Mouse (Mus musculus): ENCODE data around the gene Gm10638. TPM values are rescaled to one million over a fixed set of nuclear protein-coding genes. Genes with fewer than 3 reads are reported as not detected.

Gene Gm10638
- polyA plus RNA-seq, 1 experiment from 2014 or later: 4.1 TPM

DNA sequence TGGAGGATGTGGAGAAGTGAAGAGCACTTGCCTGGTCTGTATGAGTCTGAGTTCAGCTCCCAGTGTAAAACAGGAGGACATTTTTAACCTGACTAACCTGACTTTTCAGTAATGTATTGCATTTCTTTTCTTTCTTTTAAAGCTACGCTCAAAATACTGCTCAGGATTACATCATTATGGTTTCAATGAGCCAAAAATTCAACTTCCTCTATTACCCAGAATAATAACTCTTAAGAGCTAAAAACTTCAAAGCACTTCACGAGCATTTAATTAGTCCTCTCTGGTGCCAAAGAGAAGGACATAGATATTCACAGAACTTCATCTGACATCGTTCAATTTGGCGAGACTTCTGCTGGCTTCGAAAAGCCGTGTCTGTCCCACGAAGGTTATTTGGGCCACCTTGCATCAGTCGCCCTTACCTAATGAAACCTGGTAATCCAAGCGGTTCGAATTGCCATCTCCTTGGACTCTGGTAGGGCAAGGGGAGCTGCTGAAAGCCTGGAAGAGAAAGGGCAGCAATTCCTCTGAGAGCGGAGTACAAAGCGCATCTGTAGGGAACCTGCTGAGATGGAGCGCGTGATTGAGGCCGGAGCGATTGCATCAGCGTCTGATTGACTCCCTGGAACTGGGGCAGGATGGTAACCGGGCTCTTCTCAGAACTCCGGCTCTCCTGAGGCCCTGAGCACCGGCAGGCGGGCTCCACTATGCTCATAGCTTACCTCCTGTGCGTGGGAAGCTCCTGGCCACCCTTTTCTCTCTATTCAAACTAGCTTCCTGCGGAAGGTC lies 11.6 kb downstream of the Gm10638 start:
- ATAC-seq (ENCODE audit: insufficient read depth) (no peak), DNase-seq (peak; percentile 37)
- H3K27ac ChIP-seq (ENCODE audit: low read depth): peak overlapping the region; percentile 24; the same call in 1 of the 2 replicates
- TF ChIP-seq CTCF (IDR thresholded peaks at IDR 0.05; ENCODE audit: low read depth): no peak
- WGBS: 35% methylated on average over 23 of the region's 23 CpGs
- no peaks in the 10 kb centered on the region for H3K9me3 ChIP-seq (ENCODE audit: low read depth, low read length)
- H3K27me3 ChIP-seq (ENCODE audit: insufficient read depth, low read length): no peaks in the 10 kb centered on the region
- H3K9ac ChIP-seq: no peak overlapping the region
- H3K4me1 ChIP-seq (ENCODE audit: insufficient read depth): no peaks in the 10 kb centered on the region
- no peaks in the 10 kb centered on the region for H3K36me3 ChIP-seq (ENCODE audit: insufficient read depth)
- H3K4me3 ChIP-seq (ENCODE audit: low read depth, low read length): no peak overlapping the region
- H3K4me2 ChIP-seq: peak overlapping the region; percentile 35

DNA sequence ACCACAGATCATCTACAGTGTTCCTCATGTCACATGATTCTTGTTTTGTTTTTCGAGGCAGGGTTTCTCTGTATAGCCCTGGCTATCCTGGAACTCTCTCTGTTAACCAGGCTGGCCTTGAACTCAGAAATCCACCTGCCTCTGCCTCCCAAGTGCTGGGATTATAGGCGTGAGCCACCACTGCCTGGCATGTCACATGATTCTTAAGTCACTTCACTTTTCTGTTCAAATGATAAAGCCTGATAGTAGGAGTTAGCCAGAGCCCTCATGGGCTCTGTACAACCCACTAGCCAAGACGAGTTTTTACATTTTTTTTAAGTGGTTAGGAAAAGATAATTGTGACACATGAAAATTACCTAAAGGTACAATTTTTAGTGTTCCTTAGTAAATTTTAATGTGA lies 13.2 kb downstream of the Gm10638 start:
- no peaks in the 10 kb centered on the region for H3K36me3 ChIP-seq (ENCODE audit: insufficient read depth)
- no peak overlapping the region for H3K27ac ChIP-seq (ENCODE audit: low read depth)
- no peaks in the 10 kb centered on the region for H3K27me3 ChIP-seq (ENCODE audit: insufficient read depth, low read length)
- DNase-seq (peak; percentile 17), ATAC-seq (ENCODE audit: insufficient read depth) (peak; percentile 55; the same call in 1 of the 2 replicates)
- no peak overlapping the region for H3K4me2 ChIP-seq
- WGBS: 48% methylated on average over 3 of the region's 3 CpGs
- H3K4me3 ChIP-seq (ENCODE audit: low read depth, low read length): no peak overlapping the region
- no peaks in the 10 kb centered on the region for H3K4me1 ChIP-seq (ENCODE audit: insufficient read depth)
- H3K9ac ChIP-seq: no peak overlapping the region
- TF ChIP-seq CTCF (IDR thresholded peaks at IDR 0.05; ENCODE audit: low read depth): no peak
- H3K9me3 ChIP-seq (ENCODE audit: low read depth, low read length): no peaks in the 10 kb centered on the region

DNA sequence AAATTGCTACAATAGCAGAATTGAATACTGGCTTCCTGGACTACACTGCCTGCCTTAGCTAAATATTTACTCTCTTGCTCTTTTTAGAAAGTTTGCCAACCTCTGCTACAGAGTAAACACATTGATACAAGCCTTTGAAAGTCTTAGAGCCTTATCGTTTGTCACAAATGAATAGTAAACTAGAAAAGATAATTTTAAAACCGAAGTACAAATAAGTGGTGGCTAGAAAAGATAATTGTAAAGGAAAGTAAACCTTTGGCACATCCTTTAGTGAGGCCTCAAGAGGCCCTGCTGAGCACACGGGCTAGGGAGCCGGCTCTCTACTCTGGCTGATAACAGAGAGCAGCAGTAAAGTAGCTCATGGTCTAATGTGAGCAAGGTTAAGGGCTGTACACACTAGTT lies 13.6 kb downstream of the Gm10638 start:
- Histone ChIP-seq H3K27ac (ENCODE audit: low read depth) (peak overlapping the region; percentile 63), H3K4me3 (ENCODE audit: low read depth, low read length) (no peak overlapping the region), H3K4me2 (no peak overlapping the region), H3K9me3 (ENCODE audit: low read depth, low read length) (no peaks in the 10 kb centered on the region), H3K36me3 (ENCODE audit: insufficient read depth) (no peaks in the 10 kb centered on the region), H3K4me1 (ENCODE audit: insufficient read depth) (no peaks in the 10 kb centered on the region), H3K9ac (no peak overlapping the region), H3K27me3 (ENCODE audit: insufficient read depth, low read length) (no peaks in the 10 kb centered on the region)
- DNase-seq (peak; percentile 73), ATAC-seq (ENCODE audit: insufficient read depth) (peak; percentile 77; the same call in 1 of the 2 replicates)
- no peak for TF ChIP-seq CTCF (IDR thresholded peaks at IDR 0.05; ENCODE audit: low read depth)
- 12% methylated on average over 4 of the region's 4 CpGs for WGBS

- 60% methylated on average over 6 of the region's 6 CpGs for WGBS
- H3K9me3 ChIP-seq (ENCODE audit: low read depth, low read length): no peaks in the 10 kb centered on the region
- H3K4me2 ChIP-seq: no peak overlapping the region
- DNase-seq (no peak), ATAC-seq (ENCODE audit: insufficient read depth) (no peak)
- no peaks in the 10 kb centered on the region for H3K4me1 ChIP-seq (ENCODE audit: insufficient read depth)
- no peak overlapping the region for H3K27ac ChIP-seq (ENCODE audit: low read depth)
- H3K4me3 ChIP-seq (ENCODE audit: low read depth, low read length): no peak overlapping the region
- no peak for TF ChIP-seq CTCF (IDR thresholded peaks at IDR 0.05; ENCODE audit: low read depth)
- H3K9ac ChIP-seq: no peak overlapping the region
- H3K36me3 ChIP-seq (ENCODE audit: insufficient read depth): no peaks in the 10 kb centered on the region
- no peaks in the 10 kb centered on the region for H3K27me3 ChIP-seq (ENCODE audit: insufficient read depth, low read length)
Observed at GRCm38 (mm10) chr8:86760746-86761145, 15.2 kb downstream of the Gm10638 start.

GRCm38 (mm10) chr8:86762806-86763205 lies 17.3 kb downstream of the Gm10638 start:
- no peak for ATAC-seq (ENCODE audit: insufficient read depth)
- no peaks in the 10 kb centered on the region for H3K27me3 ChIP-seq (ENCODE audit: insufficient read depth, low read length)
- H3K4me2 ChIP-seq: no peak overlapping the region
- H3K4me1 ChIP-seq (ENCODE audit: insufficient read depth): no peaks in the 10 kb centered on the region
- 52% methylated on average over 5 of the region's 5 CpGs for WGBS
- TF ChIP-seq CTCF (IDR thresholded peaks at IDR 0.05; ENCODE audit: low read depth): no peak
- no peaks in the 10 kb centered on the region for H3K9me3 ChIP-seq (ENCODE audit: low read depth, low read length)
- H3K36me3 ChIP-seq (ENCODE audit: insufficient read depth): no peaks in the 10 kb centered on the region
- no peak overlapping the region for H3K9ac ChIP-seq
- DNase-seq: no peak
- H3K4me3 ChIP-seq (ENCODE audit: low read depth, low read length): no peak overlapping the region
- no peak overlapping the region for H3K27ac ChIP-seq (ENCODE audit: low read depth)

GRCm38 (mm10) chr8:86765155-86765554 lies 19.7 kb downstream of the Gm10638 start:
- DNase-seq: no peak
- Histone ChIP-seq H3K27me3 (ENCODE audit: insufficient read depth, low read length) (no peaks in the 10 kb centered on the region), H3K9me3 (ENCODE audit: low read depth, low read length) (no peaks in the 10 kb centered on the region), H3K4me1 (ENCODE audit: insufficient read depth) (no peaks in the 10 kb centered on the region), H3K27ac (ENCODE audit: low read depth) (no peak overlapping the region), H3K36me3 (ENCODE audit: insufficient read depth) (no peaks in the 10 kb centered on the region), H3K9ac (no peak overlapping the region), H3K4me3 (ENCODE audit: low read depth, low read length) (no peak overlapping the region), H3K4me2 (no peak overlapping the region)
- ATAC-seq (ENCODE audit: insufficient read depth): no peak
- TF ChIP-seq CTCF (IDR thresholded peaks at IDR 0.05; ENCODE audit: low read depth): no peak
- WGBS: 89% methylated on average over 10 of the region's 10 CpGs

GRCm38 (mm10) chr8:86765669-86766068 lies 20.2 kb downstream of the Gm10638 start:
- no peaks in the 10 kb centered on the region for H3K4me1 ChIP-seq (ENCODE audit: insufficient read depth)
- H3K9me3 ChIP-seq (ENCODE audit: low read depth, low read length): no peaks in the 10 kb centered on the region
- WGBS: 82% methylated on average over 8 of the region's 8 CpGs
- no peak overlapping the region for H3K27ac ChIP-seq (ENCODE audit: low read depth)
- H3K27me3 ChIP-seq (ENCODE audit: insufficient read depth, low read length): no peaks in the 10 kb centered on the region
- DNase-seq: no peak
- no peak for TF ChIP-seq CTCF (IDR thresholded peaks at IDR 0.05; ENCODE audit: low read depth)
- no peaks in the 10 kb centered on the region for H3K36me3 ChIP-seq (ENCODE audit: insufficient read depth)
- ATAC-seq (ENCODE audit: insufficient read depth): no peak
- no peak overlapping the region for H3K4me3 ChIP-seq (ENCODE audit: low read depth, low read length)
- no peak overlapping the region for H3K4me2 ChIP-seq
- no peak overlapping the region for H3K9ac ChIP-seq

Measured in lung, embryonic 14.5 days (tissue).